Mouse (Mus musculus) lung, postnatal 0 days (tissue): Measurements from ENCODE around the gene Gpr158.

Source experiments
- CTCF ChIP-seq: IDR thresholded peaks from 2 replicates; pipeline ENCODE4 v1.5.1; 2016; ENCODE audit warnings: antibody characterized with exemption, mild to moderate bottlenecking
- EP300 ChIP-seq: IDR thresholded peaks from 2 replicates; pipeline ENCODE4 v1.6.1; 2016; ENCODE audit warnings: antibody characterized with exemption, mild to moderate bottlenecking, control low read depth

DNA sequence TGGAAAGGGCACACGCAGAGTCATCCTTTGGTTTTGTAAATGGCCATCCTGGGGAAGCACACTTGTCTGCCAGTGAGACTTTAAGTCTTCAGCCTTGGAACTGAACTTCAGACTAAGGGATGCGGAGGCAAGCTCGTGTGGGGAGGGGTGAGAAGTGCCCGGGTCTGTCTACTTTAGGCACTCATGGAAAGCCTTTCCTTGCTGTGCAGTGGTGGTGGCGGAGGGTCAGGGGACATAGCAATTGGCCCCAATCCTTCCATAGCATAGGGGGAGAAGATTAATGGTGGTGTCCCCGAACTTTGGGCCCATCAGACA is 1.8 kb downstream of the Gpr158 start:
- TF ChIP-seq CTCF (no peak), EP300 (no peak)
